9 mouse cellular contexts compared by ENCODE assay signal in the genomic region with DNA sequence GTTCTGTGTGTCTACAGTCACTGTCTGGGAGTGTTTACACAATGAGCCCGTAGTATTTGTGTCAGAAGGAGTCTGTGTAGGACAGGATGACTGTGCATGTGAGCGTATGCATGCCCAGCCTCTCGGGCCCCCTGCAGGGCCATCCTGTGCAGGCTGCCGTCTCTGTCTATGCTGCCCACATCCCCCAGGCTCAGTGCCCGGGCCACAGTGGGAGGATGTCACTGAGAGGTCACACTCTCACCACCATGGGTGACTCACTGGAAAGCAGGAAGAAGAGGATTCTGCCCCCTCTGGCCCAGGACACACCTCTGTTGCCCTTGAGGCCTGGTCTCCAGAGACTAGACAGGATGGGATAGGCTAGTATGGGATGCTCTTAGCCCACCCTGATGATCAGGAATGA. TPM values are rescaled to one million over a fixed set of nuclear protein-coding genes. Genes with fewer than 3 reads are reported as not detected.
A peak's percentile ranks its signal among the peaks of the same experiment; 100 is the strongest.
DNase-seq lines count a peak whose midpoint lies in the region; ATAC-seq lines count a peak whose summit lies in the region.
"Had no signal": no experiment of that assay in that cellular context is flagged by ENCODE, and none has a peak within 500 bp of the region (broad histone marks: within the 10 kb centered on the region; RNA-seq: fewer than 3 reads in every experiment).

No protein-coding gene starts in this region.

- 44% methylated on average over 5 of the region's 5 CpGs for WGBS in kidney, embryonic 16.5 days
- WGBS in liver, embryonic 11.5 days = 56% methylated on average over 5 of the region's 5 CpGs

- no peaks in the 10 kb centered on the region for H3K9me3 ChIP-seq in kidney, embryonic 16.5 days (ENCODE audit: low read length)
- no peaks in the 10 kb centered on the region for H3K9me3 ChIP-seq in liver, embryonic 11.5 days (ENCODE audit: control insufficient read depth, low read length)
- H3K9me3 ChIP-seq: liver, embryonic 15.5 days had no signal

- H3K27me3 ChIP-seq in kidney, embryonic 16.5 days (ENCODE audit: insufficient read depth, low read length) = no peaks in the 10 kb centered on the region
- peaks cover 97% of the 10 kb centered on the region for H3K27me3 ChIP-seq in liver, embryonic 11.5 days (replicated peaks; ENCODE audit: control insufficient read depth, insufficient read depth, low read length)

- ATAC-seq in kidney, embryonic 16.5 days (ENCODE audit: low FRiP score, low TSS enrichment) = no peak
- ATAC-seq in liver, embryonic 11.5 days (replicated peaks; ENCODE audit: low FRiP score) = no peak

- no peak overlapping the region for H3K9ac ChIP-seq in kidney, embryonic 16.5 days (replicated peaks; ENCODE audit: low read length)
- H3K9ac ChIP-seq in liver, embryonic 11.5 days (ENCODE audit: low read depth, low read length) = no peak overlapping the region
- H3K9ac ChIP-seq: liver, embryonic 15.5 days had no signal

- intact Hi-C loops in left cerebral cortex, postnatal 25 days (cut with DNase I) = no loop called here
- intact Hi-C loops in gastrocnemius, postnatal 36 days (cut with DNase I) = no loop called here

- peak overlapping the region; percentile 99; the same call in 1 of the 2 replicates for H3K4me2 ChIP-seq in kidney, embryonic 16.5 days (replicated peaks; ENCODE audit: low read depth, low read length)
- no peak overlapping the region for H3K4me2 ChIP-seq in liver, embryonic 11.5 days
- H3K4me2 ChIP-seq: liver, embryonic 15.5 days had no signal

- peaks cover 48% of the 10 kb centered on the region for H3K4me1 ChIP-seq in kidney, embryonic 16.5 days (ENCODE audit: insufficient read depth, low read length)
- peaks cover 26% of the 10 kb centered on the region for H3K4me1 ChIP-seq in liver, embryonic 11.5 days (replicated peaks; ENCODE audit: control insufficient read depth, insufficient read depth, low read length)

- no peaks in the 10 kb centered on the region for H3K36me3 ChIP-seq in kidney, embryonic 16.5 days (ENCODE audit: insufficient read depth, low read length)
- H3K36me3 ChIP-seq in liver, embryonic 11.5 days (ENCODE audit: control insufficient read depth, insufficient read depth, low read length) = no peaks in the 10 kb centered on the region
- H3K36me3 ChIP-seq: liver, embryonic 15.5 days had no signal

- H3K4me3 ChIP-seq in kidney, embryonic 16.5 days (ENCODE audit: low read length) = no peak overlapping the region
- no peak overlapping the region for H3K4me3 ChIP-seq in liver, embryonic 11.5 days (ENCODE audit: low read depth, low read length)
- H3K4me3 ChIP-seq: liver, embryonic 15.5 days had no signal

- H3K27ac ChIP-seq in kidney, embryonic 16.5 days (ENCODE audit: low read length) = no peak overlapping the region
- no peak overlapping the region for H3K27ac ChIP-seq in liver, embryonic 11.5 days (ENCODE audit: low read depth, low read length)
- H3K27ac ChIP-seq: liver, embryonic 15.5 days had no signal

- DNase-seq in cerebellum, adult 11 months = peak; percentile 58
- no peak for DNase-seq in cerebellum, postnatal 4 days (ENCODE audit: low spot score in 2 of 2)
- peak; percentile 90 for DNase-seq in 3134 (ENCODE audit: extremely low read depth, insufficient read length, low spot score)
- peak; percentile 65 to 74 for DNase-seq in cerebellum, postnatal 36 days
- DNase-seq in liver, embryonic 11.5 days (ENCODE audit: low spot score) = no peak
- no peak for DNase-seq in left cerebral cortex, postnatal 25 days (ENCODE audit: low spot score in 2 of 2)
- DNase-seq in gastrocnemius, postnatal 36 days = no peak

RNA-seq across cellular contexts. Expression of a gene that starts 2.9 kb away (rescaled TPM):
- polyA plus RNA-seq in kidney, embryonic 16.5 days (2015; fragmentation: Nextera tagmentation; extraction: Ambion mirVana) = 18.1 and 21.5 TPM in 2 replicates
- 4.1 and 4.6 TPM in 2 replicates for polyA plus RNA-seq in liver, embryonic 11.5 days (2014; fragmentation: Nextera tagmentation; extraction: Ambion mirVana)
- 10 to 100 TPM; 27.0 to 31.6 TPM for total RNA-seq in left cerebral cortex, postnatal 25 days (2021)
- total RNA-seq in gastrocnemius, postnatal 36 days (2021) = 10 to 100 TPM; 43.4 to 44.2 TPM

RNA-seq across cellular contexts. Expression of a gene that starts 14.1 kb away (rescaled TPM):
- 93.4 and 97.9 TPM in 2 replicates for polyA plus RNA-seq in kidney, embryonic 16.5 days (2015; fragmentation: Nextera tagmentation; extraction: Ambion mirVana)
- polyA plus RNA-seq in liver, embryonic 11.5 days (2014; fragmentation: Nextera tagmentation; extraction: Ambion mirVana) = 47.5 and 49.8 TPM in 2 replicates
- 10 to 100 TPM; 30.0 to 30.2 TPM for total RNA-seq in left cerebral cortex, postnatal 25 days (2021)
- total RNA-seq in gastrocnemius, postnatal 36 days (2021) = 10 to 100 TPM; 19.7 to 22.8 TPM

RNA-seq across cellular contexts. Expression of a gene that starts 17.5 kb away (rescaled TPM):
- 19.5 and 25.0 TPM in 2 replicates for polyA plus RNA-seq in kidney, embryonic 16.5 days (2015; fragmentation: Nextera tagmentation; extraction: Ambion mirVana)
- polyA plus RNA-seq in liver, embryonic 11.5 days (2014; fragmentation: Nextera tagmentation; extraction: Ambion mirVana) = 64.9 and 67.1 TPM in 2 replicates
- 10 to 100 TPM; 24.6 to 27.3 TPM for total RNA-seq in left cerebral cortex, postnatal 25 days (2021)
- 100 to 1,000 TPM; 235 to 261 TPM for total RNA-seq in gastrocnemius, postnatal 36 days (2021)

RNA-seq across cellular contexts. Expression of a gene that starts 27.6 kb away (rescaled TPM):
- polyA plus RNA-seq in kidney, embryonic 16.5 days (2015; fragmentation: Nextera tagmentation; extraction: Ambion mirVana) = 82.9 and 85.3 TPM in 2 replicates
- polyA plus RNA-seq in liver, embryonic 11.5 days (2014; fragmentation: Nextera tagmentation; extraction: Ambion mirVana) = 57.1 and 58.6 TPM in 2 replicates
- total RNA-seq in left cerebral cortex, postnatal 25 days (2021) = 10 to 100 TPM; 82.0 to 86.8 TPM
- total RNA-seq in gastrocnemius, postnatal 36 days (2021) = 10 to 100 TPM; 70.8 to 71.1 TPM

RNA-seq across cellular contexts. Expression of a gene that starts 39.4 kb away (rescaled TPM):
- 0.15 and 0.23 TPM in 2 replicates for polyA plus RNA-seq in kidney, embryonic 16.5 days (2015; fragmentation: Nextera tagmentation; extraction: Ambion mirVana)
- polyA plus RNA-seq in liver, embryonic 11.5 days (2014; fragmentation: Nextera tagmentation; extraction: Ambion mirVana) = 0.14 TPM in 1 of 2 replicates, not detected in the other
- total RNA-seq in left cerebral cortex, postnatal 25 days (2021) = not detected
- not detected for total RNA-seq in gastrocnemius, postnatal 36 days (2021)

Comparison
In these comparisons a context has a peak if more than half of its experiments do, and no peak if none do; other contexts are left out.
1. DNase-seq: peak in cerebellum, adult 11 months (single experiment), 3134 (single experiment) and cerebellum, postnatal 36 days (2 of 2); none in cerebellum, postnatal 4 days (0 of 2), liver, embryonic 11.5 days (single experiment), left cerebral cortex, postnatal 25 days (0 of 2) and gastrocnemius, postnatal 36 days (0 of 2).
2. RNA of a gene that starts 17.5 kb away (total RNA-seq): 235 to 261 TPM in gastrocnemius, postnatal 36 days; 24.6 to 27.3 TPM in left cerebral cortex, postnatal 25 days; every median in the first group is over 4 times any median in the second.